Mouse (Mus musculus): Measurements from ENCODE around the gene Mapk6. TPM values are rescaled to one million over a fixed set of nuclear protein-coding genes. Genes with fewer than 3 reads are reported as not detected.

Gene Mapk6
- polyA plus RNA-seq (2015; fragmentation: Illumina TruSeq; extraction: RNeasy Lipid Tissue Mini Kit (QIAGEN cat#74804); ENCODE audit: low read depth, low replicate concordance): 53.6 TPM

DNA sequence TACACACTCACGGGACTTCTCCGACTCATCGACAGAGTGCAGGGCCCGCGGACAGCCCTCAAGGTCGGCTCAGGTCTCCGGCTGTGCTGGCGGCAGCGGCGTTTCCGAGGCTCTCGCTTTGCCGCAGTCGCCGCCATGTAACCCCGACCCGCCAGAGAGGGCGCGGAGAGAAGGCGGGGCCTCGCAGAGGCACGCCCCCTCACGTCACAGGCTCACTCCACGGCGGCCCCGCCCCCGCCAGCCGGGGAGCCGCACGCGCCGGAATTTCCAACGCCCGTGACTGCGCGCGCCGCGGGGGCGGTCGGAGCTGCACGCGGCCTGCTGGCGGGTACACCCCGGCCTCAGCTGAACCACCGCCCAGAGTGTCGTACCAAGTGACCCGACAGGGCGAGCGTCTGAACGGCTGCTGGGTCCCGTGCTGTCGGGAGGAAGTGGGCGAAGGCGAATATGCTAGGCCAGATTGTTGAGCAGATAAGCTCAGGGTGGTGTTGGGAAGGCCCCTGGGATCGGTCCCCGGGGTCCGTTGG, at the start of gene Mapk6:
Mapk6 (minus strand) TSS at position 154 of the 527 bp plus-strand sequence.

DNA sequence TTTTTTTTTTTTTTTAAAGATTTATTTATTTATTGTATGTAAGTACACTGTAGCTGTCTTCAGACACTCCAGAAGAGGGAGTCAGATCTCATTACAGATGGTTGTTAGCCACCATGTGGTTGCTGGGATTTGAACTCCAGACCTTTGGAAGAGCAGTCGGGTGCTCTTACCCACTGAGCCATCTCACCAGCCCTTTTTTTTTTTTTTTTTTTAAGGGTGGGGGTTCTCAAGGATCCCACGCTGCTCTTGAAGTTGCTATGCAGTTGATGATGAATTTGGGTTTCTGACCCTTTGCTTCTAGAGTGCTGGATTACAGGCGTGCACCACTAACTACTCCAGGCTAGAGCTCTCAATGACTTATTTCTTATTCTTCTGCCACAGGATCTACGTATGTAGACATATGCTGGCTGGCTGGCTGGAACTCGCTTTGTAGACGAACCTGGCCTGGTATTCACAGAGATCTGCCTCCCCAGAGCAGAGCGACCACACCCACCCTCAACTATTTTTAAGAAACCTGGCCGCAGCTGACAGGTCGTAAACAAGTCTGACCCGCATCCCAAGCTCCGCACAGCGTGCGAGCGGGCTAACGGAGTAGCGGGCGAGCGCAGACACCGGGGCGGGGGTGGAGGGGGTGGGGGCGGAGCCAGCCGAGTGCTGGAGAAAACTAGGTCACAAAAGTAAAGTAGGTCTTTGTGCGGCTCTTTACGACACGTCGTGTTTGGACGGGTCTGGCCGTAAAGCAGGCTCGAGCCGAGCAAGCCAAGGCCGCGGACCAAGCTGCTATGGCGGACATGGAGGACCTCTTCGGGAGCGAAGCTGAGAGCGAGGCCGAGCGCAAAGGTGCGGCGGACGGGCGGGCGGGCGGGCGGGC, 31.2 kb upstream of the Mapk6 start, which contains the start of gene Leo1:
Leo1 (plus strand) TSS at position 729 of the 871 bp plus-strand sequence.

DNA sequence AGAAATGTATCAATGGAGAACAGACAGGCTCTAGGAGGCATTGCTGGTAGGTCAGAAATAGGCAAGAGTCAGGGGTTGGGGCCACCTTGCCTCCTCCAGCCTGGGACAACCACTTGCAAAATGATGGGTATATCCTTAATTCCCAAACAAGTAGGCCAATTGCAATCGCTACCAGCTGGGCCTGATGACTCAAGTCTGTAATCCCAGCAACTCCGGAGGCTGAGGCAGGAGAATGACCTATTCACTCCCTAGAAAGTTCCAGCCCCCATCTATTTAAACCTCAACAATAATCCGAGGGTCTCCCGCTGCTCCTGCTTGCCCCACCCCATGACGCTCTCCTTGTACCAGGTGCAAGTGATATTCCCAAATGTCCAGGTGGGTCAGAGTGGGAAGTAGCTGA, 62.3 kb downstream of the Mapk6 start, which contains the start of gene Bcl2l10:
Bcl2l10 (plus strand) TSS at position 301 of the 400 bp plus-strand sequence.

Other genes with a start within 250 kb of the Mapk6 start
- gene Myo5c, start 178.0 kb downstream of the Mapk6 start, polyA plus RNA-seq (2015; fragmentation: Illumina TruSeq; extraction: RNeasy Lipid Tissue Mini Kit (QIAGEN cat#74804); ENCODE audit: low read depth, low replicate concordance): 2.2 TPM
- gene Gnb5, start 103.7 kb downstream of the Mapk6 start, polyA plus RNA-seq (2015; fragmentation: Illumina TruSeq; extraction: RNeasy Lipid Tissue Mini Kit (QIAGEN cat#74804); ENCODE audit: low read depth, low replicate concordance): 204 TPM
- gene Bcl2l10, start 62.2 kb downstream of the Mapk6 start, polyA plus RNA-seq (2015; fragmentation: Illumina TruSeq; extraction: RNeasy Lipid Tissue Mini Kit (QIAGEN cat#74804); ENCODE audit: low read depth, low replicate concordance): not detected
- 26.7 TPM for gene Leo1, start 31.5 kb upstream of the Mapk6 start, polyA plus RNA-seq (2015; fragmentation: Illumina TruSeq; extraction: RNeasy Lipid Tissue Mini Kit (QIAGEN cat#74804); ENCODE audit: low read depth, low replicate concordance)
- gene Tmod3, start 149.7 kb upstream of the Mapk6 start, polyA plus RNA-seq (2015; fragmentation: Illumina TruSeq; extraction: RNeasy Lipid Tissue Mini Kit (QIAGEN cat#74804); ENCODE audit: low read depth, low replicate concordance): 50.6 TPM
- gene Tmod2, start 201.3 kb upstream of the Mapk6 start, polyA plus RNA-seq (2015; fragmentation: Illumina TruSeq; extraction: RNeasy Lipid Tissue Mini Kit (QIAGEN cat#74804); ENCODE audit: low read depth, low replicate concordance): 149 TPM
- 95.9 TPM for gene Lysmd2, start 215.7 kb upstream of the Mapk6 start, polyA plus RNA-seq (2015; fragmentation: Illumina TruSeq; extraction: RNeasy Lipid Tissue Mini Kit (QIAGEN cat#74804); ENCODE audit: low read depth, low replicate concordance)

Data from brain, adult 10 weeks (tissue).